Mouse (Mus musculus) kidney, adult 2 months (tissue): ENCODE data around the gene Qars.

Source experiments
- CTCF ChIP-seq: fragments of 200-500 bp; conservative IDR thresholded peaks from 2 replicates; pipeline ENCODE4 v1.5.1; 2011; ENCODE audit warnings: low read depth, mild to moderate bottlenecking, control low read depth, low read length, moderate library complexity, mixed read lengths; ENCODE audit not compliant: insufficient read depth, insufficient read length
- POLR2A ChIP-seq: fragments of 200-500 bp; IDR thresholded peaks from one replicate; pipeline ENCODE4 v1.6.1; 2011; ENCODE audit warnings: low read depth, low read length, control low read depth

- TF ChIP-seq CTCF (no peak), POLR2A (no peak)
Measured at GRCm38 (mm10) chr9:108484021-108484420, 23.5 kb upstream of the Qars start.
